Mouse (Mus musculus) cerebellum, adult 11-12 months (tissue): ENCODE data around the gene Sparc.

Source experiments
- DNase-seq: peaks from one replicate; pipeline ENCODE4 v3.0.0; 2022

Sparc gene

DNA sequence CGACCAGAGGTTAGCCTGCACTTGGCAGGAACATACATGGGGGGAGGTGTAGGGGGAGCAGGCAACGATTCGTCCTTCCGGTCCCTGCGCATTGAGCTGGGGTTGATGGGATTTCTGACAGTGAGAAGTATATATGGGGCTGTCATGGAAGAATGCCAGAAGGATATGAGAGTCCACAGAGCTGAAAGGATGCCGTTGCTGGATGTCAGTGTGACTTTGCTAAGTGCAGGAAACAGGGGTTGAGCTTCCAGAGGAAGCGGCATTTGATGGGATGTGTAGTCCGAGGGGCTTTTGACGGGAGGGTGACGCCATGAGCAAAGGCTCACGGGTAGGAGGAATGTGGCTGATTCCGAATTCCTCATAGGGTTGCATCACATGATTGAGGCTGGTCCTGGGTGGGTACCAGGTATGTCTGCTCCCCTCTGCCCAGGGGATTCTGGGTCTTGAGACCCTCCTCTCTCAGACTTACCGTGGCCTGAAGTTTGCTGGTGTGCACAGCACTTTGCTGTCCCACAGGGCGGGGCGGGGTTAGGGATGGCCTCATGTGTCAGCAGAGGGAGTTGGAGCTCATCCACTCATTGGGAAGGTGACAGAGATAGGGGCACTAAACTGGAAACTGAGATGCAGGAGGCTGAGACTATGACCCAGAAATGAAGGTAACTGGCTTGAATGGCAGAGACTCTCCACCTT lies 64.7 kb downstream of the Sparc start:
- peak; percentile 48 for DNase-seq

DNA sequence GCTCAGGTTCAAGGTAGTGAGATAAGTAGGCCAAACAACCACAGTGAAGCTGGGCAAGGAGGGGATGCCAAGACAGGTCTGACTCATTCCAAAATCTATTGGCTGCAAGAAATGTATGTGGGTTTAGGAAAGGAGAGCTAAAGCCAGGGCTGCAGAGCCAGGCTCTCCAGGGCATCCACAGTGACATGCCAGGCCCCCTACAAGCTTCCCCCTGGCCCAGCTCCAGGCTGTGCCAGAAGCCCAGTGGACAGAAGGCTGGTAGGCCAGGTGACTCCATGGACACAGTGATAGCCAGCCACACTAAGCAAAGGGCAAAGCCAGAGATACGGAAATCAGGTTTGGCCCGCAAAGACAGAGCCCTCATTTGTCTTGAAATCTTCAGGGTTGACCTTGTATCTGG lies 66.1 kb downstream of the Sparc start:
- DNase-seq, result peak; percentile 98
